Mouse (Mus musculus) limb, embryonic 12.5 days (tissue): Measurements from ENCODE around the gene Gm49321. TPM values are rescaled to one million over a fixed set of nuclear protein-coding genes. Genes with fewer than 3 reads are reported as not detected.

Experiments
- ATAC-seq: fragments of 200-750 bp; cut with Nextera tagmentation; 2 replicates; pipeline ENCODE4 v1.8.0; 2017; ENCODE audit warnings: low read depth, moderate TSS enrichment; ENCODE audit not compliant: insufficient number of reproducible peaks, insufficient read depth, low FRiP score, low TSS enrichment
- H3K27ac ChIP-seq: fragments of 300-500 bp; sonication (generic); 2 replicates; pipeline ENCODE4 v1.5.1; 2016; ENCODE audit warnings: mild to moderate bottlenecking, moderate library complexity
- H3K27me3 ChIP-seq: fragments of 300-500 bp; sonication (generic); 2 replicates; pipeline ENCODE4 v1.6.1; 2016; ENCODE audit warnings: mild to moderate bottlenecking, moderate library complexity
- H3K36me3 ChIP-seq: fragments of 300-500 bp; sonication (generic); 2 replicates; pipeline ENCODE4 v1.6.1; 2016; ENCODE audit warnings: mild to moderate bottlenecking, moderate library complexity
- H3K4me1 ChIP-seq: fragments of 300-500 bp; sonication (generic); replicated peaks from 2 replicates; pipeline ENCODE4 v1.6.1; 2016
- H3K4me2 ChIP-seq: fragments of 300-500 bp; sonication (generic); 2 replicates; pipeline ENCODE4 v1.6.1; 2016; ENCODE audit warnings: mild to moderate bottlenecking, moderate library complexity
- H3K4me3 ChIP-seq: fragments of 300-500 bp; sonication (generic); replicated peaks from 2 replicates; pipeline ENCODE4 v1.5.1; 2016; ENCODE audit warnings: mild to moderate bottlenecking
- H3K9ac ChIP-seq: fragments of 300-500 bp; sonication (generic); replicated peaks from 2 replicates; pipeline ENCODE4 v1.6.1; 2016; ENCODE audit warnings: mild to moderate bottlenecking, moderate library complexity
- H3K9me3 ChIP-seq: fragments of 300-500 bp; sonication (generic); 2 replicates; pipeline ENCODE4 v1.6.1; 2016; ENCODE audit warnings: mild to moderate bottlenecking, moderate library complexity
- WGBS: fragments of 180-500 bp; shearing (Covaris S2); methylation state at CpG from one replicate; pipeline ENCODE4 v1.1.7; 2016; 5-methylcytosine and 5-hydroxymethylcytosine counted together
- polyA plus RNA-seq: library from polyadenylated mRNA; unstranded; fragments of >200 nt; fragmentation: Nextera tagmentation; extraction: Ambion mirVana; gene quantifications from 2 replicates; pipeline ENCODE4 v1.2.1, GENCODE M21; 2016

Gm49321 gene
- polyA plus RNA-seq, 1 experiment from 2014 or later: 13.7 TPM

DNA sequence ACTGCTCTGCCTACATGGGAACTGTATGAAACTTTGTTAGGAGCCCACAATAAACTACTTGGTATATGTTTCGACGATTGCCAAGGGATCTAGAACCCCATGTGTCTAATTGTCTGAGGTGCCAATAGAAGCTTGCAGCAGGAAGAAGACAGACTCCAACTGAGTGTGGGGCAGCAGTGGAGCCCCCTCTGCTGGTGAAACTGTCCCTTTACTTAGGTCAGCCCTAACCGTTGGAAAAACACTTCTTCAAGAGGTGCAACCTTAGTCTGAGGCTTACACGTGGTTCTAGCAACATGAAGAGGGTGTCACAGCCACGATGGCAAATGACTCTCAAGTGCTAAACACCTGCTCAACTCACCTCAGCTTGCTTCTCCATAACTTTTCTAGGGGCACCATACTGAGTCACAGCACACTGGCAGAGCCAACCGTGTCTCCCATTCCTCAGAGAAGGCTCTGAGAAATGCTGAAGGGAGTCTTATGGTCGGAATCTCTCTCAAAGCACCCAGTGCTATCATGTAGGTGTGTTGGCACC lies 77.4 kb downstream of the Gm49321 start:
- no peak overlapping the region for H3K4me3 ChIP-seq
- 55% methylated on average over 7 of the region's 7 CpGs for WGBS
- H3K36me3 ChIP-seq: no peaks in the 10 kb centered on the region
- peaks cover 3% of the 10 kb centered on the region; the same call in 1 of the 2 replicates for H3K4me1 ChIP-seq
- no peak overlapping the region for H3K27ac ChIP-seq
- no peaks in the 10 kb centered on the region for H3K9me3 ChIP-seq
- peaks cover 7% of the 10 kb centered on the region for H3K27me3 ChIP-seq
- no peak overlapping the region for H3K9ac ChIP-seq
- ATAC-seq: no peak
- H3K4me2 ChIP-seq: no peak overlapping the region

DNA sequence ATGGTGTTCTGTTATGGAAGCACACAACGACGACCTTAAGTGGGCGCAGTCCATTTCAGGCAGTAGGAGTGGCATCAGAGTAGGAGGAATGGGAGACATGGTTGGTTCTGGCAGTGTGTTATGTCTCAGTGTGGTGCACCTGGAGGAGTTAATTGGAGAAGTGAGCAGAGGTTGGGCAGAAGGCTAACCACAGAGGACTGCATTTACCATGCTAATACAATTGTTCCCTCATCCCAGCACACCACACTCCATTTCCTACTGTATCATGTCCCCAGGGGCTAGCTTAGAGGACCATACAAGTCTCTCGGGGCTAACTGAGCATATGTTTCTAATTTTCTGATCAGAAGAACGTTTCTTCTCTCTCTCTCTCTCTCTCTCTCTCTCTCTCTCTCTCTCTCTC lies 78.0 kb downstream of the Gm49321 start:
- no peak overlapping the region for H3K27ac ChIP-seq
- H3K4me3 ChIP-seq: no peak overlapping the region
- H3K27me3 ChIP-seq: peaks cover 7% of the 10 kb centered on the region
- peaks cover 3% of the 10 kb centered on the region; the same call in 1 of the 2 replicates for H3K4me1 ChIP-seq
- H3K9me3 ChIP-seq: no peaks in the 10 kb centered on the region
- ATAC-seq: no peak
- H3K9ac ChIP-seq: no peak overlapping the region
- no peaks in the 10 kb centered on the region for H3K36me3 ChIP-seq
- no peak overlapping the region for H3K4me2 ChIP-seq
- whole genome bisulfite sequencing: 55% methylated on average over 5 of the region's 5 CpGs

Other genes with a start within 250 kb of the Gm49321 start
- 116 and 117 TPM in 2 replicates for gene Hif1a, start 36.3 kb upstream of the Gm49321 start, polyA plus RNA-seq
- 23.0 and 26.5 TPM in 2 replicates for gene Snapc1, start 26.8 kb downstream of the Gm49321 start, polyA plus RNA-seq
- 5.0 and 5.7 TPM in 2 replicates for gene Syt16, start 60.0 kb downstream of the Gm49321 start, polyA plus RNA-seq